Mouse (Mus musculus): ENCODE results near the gene Fam187a.

Fam187a gene

DNA sequence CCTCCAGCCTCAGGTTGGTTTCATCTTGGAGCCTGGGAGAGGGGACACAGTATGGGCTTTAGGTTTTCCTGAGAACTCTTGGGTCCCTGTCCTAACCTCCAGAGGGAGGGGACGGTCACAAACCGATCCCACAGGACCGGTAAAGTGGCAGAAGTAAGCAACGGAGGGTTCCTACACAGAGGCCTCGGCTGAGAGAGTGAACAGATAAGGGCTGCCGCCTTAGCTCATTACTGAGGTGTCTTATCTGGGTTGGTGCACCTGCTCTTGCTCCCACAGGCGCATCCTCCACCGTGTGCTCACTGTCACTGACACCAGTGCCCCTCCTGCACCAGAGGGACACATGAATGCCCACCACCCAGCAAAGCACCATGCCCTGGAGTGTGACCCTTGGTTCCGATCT is 10.8 kb downstream of the Fam187a start:
- no peak for DNase-seq

DNA sequence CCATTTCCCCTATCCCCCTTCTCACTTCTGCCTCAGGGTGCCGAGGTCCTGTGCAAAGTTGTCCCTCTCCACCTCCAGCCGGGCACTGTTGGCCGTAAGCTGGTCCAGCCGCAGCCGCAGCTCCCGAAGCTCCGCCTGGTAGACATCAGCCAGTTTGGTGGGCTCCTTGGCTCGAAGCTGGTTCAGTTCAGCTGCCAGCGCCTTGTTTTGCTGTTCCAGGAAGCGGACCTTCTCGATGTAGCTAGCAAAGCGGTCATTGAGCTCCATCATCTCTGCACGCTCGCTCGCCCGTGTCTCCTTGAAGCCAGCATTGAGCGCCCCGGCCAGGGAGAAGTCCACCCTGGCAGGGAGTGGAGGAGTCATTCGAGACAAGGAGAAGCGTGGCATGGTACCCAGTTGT is 11.7 kb downstream of the Fam187a start:
- DNase-seq = no peak

DNA sequence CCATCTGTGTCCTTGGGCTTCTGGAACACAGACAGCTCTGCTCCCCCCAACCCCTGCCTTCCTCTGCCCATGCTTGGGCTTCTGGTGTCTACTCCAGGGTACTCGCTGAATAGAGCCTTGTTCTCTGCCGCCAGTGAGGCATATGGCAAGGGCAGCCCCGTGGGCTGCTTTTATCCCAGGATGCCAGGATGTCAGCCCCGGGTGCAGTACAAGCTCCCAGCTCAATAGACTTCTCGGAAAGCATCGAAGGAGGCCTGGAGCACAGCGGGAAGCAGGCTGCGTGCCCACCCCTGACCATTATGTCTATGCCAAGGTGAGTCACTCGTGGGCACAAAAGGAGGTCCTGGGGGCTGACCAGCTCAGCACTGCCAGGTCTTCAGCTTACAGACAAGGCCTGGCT is 13.4 kb downstream of the Fam187a start:
- DNase-seq = peak; percentile 72

DNA sequence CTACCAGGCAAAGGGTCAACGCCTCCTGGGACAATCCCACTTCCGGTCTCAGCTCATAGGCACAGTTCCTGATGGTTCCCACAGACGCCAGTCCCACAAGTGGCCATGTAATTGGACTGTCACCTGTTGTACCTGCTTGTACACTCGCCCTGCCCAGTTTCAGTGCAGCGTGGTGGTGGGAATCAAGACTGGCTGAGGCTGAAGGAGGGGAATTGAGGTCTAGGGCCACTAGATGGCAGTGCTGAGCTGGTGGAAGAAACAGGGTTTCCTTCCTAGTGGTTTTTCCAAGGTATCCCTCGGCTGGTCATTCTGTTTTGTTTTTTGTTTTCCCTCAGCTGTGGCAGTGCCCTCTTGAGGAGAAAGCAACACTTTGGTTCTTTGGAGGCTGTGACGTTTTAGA is 15.8 kb downstream of the Fam187a start, which contains the start of gene Gfap:
TSS of gene Gfap (minus strand) at position 150 of the 400 bp plus-strand sequence.
- peak; percentile 86 to 88 for DNase-seq

DNA sequence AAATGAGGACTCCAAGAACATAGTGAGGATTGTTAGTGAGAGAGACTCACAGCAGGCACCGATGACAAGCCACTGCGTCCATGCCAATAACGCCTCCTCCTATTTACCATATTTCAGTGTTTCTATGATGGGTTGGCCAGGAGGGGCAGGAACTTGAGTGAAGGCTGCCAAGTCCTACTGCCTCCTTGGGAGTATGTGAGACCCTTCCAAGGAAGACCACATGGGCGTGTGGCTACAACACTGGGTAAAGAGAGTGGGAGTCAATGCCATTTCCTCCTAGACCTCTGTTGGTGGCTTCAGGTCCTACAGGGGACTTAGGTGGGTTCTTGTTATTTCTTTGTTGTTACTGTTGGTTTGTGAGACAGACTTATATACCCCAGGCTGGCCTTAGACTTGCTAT is 16.2 kb downstream of the Fam187a start:
- no peak for DNase-seq

DNA sequence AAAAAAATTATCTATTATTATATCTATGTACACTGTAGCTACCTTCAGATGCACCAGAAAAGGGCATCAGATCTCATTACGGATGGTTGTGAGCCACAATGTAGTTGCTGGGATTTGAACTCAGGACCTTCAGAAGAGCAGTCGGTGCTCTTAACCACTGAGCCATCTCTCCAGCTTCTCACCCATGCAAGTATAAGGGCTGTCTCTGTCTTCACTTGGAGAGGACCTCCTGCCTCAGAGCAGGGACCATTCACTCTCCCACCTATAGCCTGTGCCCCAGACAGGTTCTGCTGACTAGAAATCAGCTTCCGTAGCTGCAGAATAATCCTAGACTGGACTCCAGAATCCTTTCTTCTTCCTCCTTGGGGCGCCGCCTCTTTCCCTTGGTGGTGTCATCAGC is 17.1 kb downstream of the Fam187a start:
- no peak for DNase-seq

DNA sequence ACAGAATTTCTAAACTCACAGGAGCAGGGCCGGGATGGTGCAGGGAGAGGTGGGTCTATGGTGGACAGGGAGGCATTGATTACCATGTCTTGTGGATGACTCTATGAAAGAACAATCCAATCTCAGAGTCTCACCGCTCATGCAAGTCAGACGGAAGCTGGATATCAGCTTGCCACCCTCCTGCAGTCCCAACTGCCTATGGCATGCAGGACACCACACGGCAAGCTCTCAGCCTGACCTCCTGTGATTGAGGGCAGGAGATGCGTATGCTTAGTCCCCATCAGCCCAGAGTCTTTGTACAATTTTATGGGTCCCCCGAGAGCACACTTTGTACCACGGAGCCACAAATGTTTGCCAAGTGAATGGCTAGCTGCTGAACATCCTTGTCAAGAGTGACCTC is 18.7 kb downstream of the Fam187a start:
- DNase-seq = no peak

DNA sequence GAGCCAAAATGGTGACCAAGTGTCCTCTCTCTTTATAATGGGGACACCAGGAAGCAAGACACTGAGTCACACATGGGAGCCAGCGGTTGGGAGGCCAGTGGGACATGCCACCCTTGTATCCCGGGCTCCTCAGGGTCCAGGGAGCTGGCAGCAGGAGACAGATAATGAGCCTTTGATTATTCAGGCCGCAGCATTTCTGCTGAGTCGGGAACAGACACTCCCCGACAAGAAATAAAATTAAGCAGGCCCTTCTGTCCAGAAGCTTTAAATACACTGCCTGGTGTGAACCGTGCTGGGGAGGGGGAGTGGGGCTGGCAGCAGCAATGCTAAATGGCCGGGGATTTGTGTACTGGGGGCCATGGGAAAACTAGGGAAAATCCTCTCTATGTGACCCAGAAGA is 26.4 kb downstream of the Fam187a start:
- DNase-seq = no peak

DNA sequence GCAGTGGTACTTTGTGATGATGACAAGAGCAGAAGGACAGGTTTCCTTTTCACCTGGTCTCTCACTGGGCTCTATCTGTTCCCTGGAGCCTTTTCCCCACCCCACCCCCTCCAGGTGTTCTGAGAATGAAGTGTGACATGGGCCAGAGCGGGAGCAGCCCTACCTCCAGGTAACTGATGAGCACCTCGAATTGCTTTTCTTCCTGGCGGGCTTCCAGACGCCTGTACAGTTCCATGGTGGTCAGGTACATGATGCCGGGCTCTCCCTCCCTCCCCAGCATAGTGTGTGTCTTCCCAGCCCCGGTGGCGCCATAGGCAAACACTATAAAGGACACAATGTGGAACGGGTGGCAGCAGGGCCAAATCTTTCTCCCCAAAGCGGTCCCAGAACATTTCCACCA is 30.4 kb downstream of the Fam187a start:
- DNase-seq = no peak

DNA sequence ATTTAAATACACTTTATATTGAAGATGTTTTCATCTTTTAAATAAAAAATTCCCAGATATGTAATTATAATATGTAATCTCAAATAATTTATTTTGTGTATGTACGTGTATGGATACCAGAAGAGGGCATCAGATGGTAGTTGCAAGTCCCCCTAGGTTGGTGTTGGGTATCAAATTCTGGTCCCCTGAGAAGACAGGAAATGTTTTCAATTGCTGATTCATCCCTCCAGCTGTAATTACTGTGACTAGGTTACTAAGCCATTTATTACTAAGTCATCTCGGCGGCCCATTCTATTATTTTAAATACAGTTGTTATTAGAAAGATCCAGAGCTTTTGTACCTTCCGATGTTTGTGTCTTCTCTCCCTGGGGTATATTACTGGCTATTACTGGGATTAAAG is 33.1 kb downstream of the Fam187a start:
- no peak for DNase-seq

DNA sequence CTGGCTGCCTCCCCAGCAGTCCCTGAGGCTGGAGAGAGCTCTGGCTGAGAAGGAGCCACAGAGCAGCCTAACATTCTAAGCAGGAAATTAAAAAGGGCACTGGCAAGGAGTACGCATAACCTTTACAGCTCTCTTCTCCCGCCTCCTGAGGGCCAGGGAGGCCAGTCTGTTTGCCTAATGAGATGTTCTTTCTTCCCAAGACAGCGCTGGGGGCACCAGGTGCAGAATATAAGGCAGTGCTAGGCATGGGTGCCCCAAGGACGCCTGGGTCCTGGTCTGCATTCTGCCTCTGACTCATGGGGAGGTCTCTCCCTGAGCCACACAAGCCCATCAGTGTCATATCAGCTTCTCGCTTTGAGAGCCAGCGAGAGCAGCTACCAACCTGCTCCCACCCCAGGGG is 36.5 kb downstream of the Fam187a start:
- DNase-seq = no peak

DNA sequence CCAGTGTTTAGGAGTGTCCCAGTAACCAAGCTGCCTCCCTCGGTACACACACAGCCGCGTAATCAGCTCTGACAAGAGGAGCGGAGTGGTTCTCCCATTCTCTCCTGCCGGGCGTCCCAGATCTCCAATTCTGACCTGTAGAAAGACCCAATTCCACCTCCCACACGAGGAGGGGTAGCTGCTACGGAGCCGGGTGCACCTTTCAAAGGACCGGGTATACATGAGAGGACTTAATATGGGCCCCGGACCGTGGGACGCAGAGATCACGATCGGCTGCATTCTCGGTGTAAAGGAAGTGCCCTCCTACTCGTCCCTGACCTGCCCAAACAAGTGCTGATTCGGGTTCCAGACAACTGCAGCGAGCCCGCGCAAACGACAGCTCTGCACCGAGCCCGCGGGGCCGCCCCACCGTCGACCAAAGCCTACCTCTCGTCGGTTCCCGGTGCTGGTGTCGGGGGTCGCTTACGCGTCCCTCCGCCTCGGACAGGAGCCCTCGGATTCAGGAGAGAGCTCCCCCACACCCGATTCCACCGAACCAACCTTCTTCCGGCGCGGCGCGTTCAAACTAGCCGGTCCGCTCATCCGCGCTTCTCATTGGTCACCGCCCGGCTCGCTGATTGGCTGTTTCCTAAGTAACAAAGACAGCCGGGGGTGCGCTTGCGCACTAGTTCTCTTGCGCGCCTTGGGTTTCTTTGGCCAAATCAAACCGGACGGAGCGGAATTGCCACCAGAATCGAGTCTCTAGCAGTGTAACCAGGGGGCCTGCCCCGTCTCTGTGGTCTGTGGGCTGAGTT is 39.8 kb downstream of the Fam187a start, which contains the start of gene Kif18b:
TSS of gene Kif18b (minus strand) at position 568 of the 794 bp plus-strand sequence.
- peak; percentile 92 to 95 for DNase-seq

DNA sequence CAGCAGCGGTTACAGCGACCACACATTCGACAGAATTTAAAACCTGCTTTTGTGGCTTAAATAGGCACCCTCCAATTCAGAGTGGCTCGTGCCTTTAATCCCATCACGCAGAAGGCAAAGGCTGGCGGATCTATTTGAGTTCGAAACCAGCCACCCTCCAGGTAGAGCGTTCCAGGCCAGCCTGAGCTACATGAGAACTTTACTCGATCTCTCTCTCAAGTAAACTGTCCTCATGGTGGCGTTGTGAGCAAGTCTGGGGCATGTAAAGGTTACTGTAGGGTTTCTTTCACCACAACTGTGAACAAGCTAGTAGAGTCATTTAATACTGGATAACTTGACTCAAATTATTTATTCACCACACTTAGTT is 40.4 kb downstream of the Fam187a start:
- peak in 1 of 2 experiments; percentile 43 for DNase-seq

DNA sequence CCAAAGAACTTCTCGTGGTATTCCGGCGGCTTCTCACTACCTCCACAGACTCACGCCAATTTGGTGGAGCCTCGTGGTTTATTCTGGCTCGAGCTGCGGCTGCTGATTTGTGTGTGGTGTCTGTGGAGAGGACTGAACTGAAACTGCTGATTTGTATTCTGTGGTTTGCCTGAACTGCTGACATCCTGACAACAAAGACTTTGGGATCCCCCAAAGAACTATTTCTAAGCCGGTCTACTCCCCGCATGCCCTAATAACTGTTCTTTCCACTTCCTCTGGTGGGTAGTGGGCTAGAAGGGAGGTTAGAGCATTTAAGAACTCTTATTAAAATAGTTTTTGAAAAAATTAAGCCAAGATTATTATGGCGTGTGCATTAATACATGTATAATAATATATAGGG is 45.7 kb downstream of the Fam187a start:
- no peak for DNase-seq

DNA sequence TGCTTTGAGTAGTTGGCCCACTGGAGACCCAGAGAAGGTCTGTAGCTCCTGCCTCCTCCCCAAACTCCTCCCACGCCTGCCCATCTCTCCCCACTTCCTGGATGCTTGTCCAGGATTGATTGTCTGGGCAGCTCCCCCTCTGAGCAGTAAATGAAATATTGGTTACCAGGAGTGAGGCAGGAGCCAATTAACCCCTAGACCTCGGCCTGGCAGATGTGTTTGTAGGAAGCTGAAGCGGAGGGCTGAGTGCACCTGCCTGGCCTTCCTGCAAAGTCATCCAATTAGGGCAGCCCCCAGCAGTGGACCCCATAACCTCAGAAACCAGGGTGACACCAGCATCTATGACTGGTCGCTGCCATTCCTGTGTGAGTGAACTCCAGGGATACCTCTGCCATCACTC is 51.3 kb downstream of the Fam187a start:
- no peak for DNase-seq

Measured in cerebellum, adult 18-20 months (tissue).